ENCODE assay signal across 7 mouse cellular contexts in the genomic region with DNA sequence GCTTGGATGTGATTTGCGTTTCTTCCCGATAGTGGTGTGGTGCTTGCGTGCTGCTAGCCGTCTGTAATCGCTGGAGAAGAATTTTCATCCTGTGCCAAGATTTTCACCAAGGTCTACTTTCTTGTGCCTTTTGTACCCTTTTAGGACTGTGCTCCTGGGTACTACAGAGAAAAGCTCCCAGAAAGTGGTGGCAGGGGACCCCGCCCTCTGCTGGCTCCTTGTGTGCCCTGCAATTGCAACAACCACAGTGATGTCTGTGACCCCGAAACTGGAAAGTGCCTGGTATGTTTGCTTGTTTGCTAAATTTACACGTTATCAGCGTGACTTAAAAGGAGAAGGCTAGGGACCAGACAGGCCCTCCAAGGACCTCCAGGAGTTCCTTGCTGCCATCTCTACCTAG.
DNase-seq lines count a peak whose midpoint lies in the region; ATAC-seq lines count a peak whose summit lies in the region.

No protein-coding gene starts in this region.

- 67% methylated on average over 9 of the region's 9 CpGs for WGBS in intestine, embryonic 14.5 days
- WGBS in intestine, embryonic 15.5 days, result 67% methylated on average over 9 of the region's 9 CpGs
- WGBS in neural tube, embryonic 11.5 days, result 74% methylated on average over 9 of the region's 9 CpGs

- H3K9me3 ChIP-seq in intestine, embryonic 14.5 days (ENCODE audit: control insufficient read depth, low read length), result no peaks in the 10 kb centered on the region
- H3K9me3 ChIP-seq in intestine, embryonic 15.5 days, result no peaks in the 10 kb centered on the region
- no peaks in the 10 kb centered on the region for H3K9me3 ChIP-seq in neural tube, embryonic 11.5 days (ENCODE audit: control insufficient read depth, low read length)

- no peak overlapping the region for H3K4me2 ChIP-seq in intestine, embryonic 14.5 days (ENCODE audit: low read length)
- no peak overlapping the region for H3K4me2 ChIP-seq in intestine, embryonic 15.5 days (replicated peaks)
- no peak overlapping the region for H3K4me2 ChIP-seq in neural tube, embryonic 11.5 days (ENCODE audit: low read depth)

- H3K36me3 ChIP-seq in intestine, embryonic 14.5 days (ENCODE audit: control insufficient read depth, insufficient read depth, low read length), result 0 out of 2 replicates have a peak, but pooled peaks cover 5% of the 10 kb centered on the region
- H3K36me3 ChIP-seq in intestine, embryonic 15.5 days, result no peaks in the 10 kb centered on the region
- H3K36me3 ChIP-seq in neural tube, embryonic 11.5 days (ENCODE audit: control insufficient read depth, insufficient read depth, low read length), result no peaks in the 10 kb centered on the region; the same call in 1 of the 2 replicates

- no peak for ATAC-seq in intestine, embryonic 14.5 days (replicated peaks; ENCODE audit: low FRiP score, low TSS enrichment, low read depth)
- ATAC-seq in intestine, embryonic 15.5 days, result no peak; the same call in 1 of the 2 replicates
- ATAC-seq in neural tube, embryonic 11.5 days (ENCODE audit: insufficient read depth, low FRiP score, low TSS enrichment), result no peak
- no peak for ATAC-seq in megakaryocyte-erythroid progenitor cell, adult 5-6 weeks (replicated peaks; ENCODE audit: low FRiP score, low TSS enrichment, poor library complexity, severe bottlenecking)

- H3K27ac ChIP-seq in intestine, embryonic 14.5 days (ENCODE audit: low read depth), result no peak overlapping the region
- H3K27ac ChIP-seq in intestine, embryonic 15.5 days, result no peak overlapping the region
- H3K27ac ChIP-seq in neural tube, embryonic 11.5 days (ENCODE audit: low read depth, low read length), result no peak overlapping the region

- H3K4me3 ChIP-seq in intestine, embryonic 14.5 days (ENCODE audit: low read depth, low read length), result no peak overlapping the region
- H3K4me3 ChIP-seq in intestine, embryonic 15.5 days (replicated peaks), result no peak overlapping the region
- H3K4me3 ChIP-seq in neural tube, embryonic 11.5 days (ENCODE audit: low read depth, low read length), result no peak overlapping the region

- H3K9ac ChIP-seq in intestine, embryonic 14.5 days (ENCODE audit: low read length), result no peak overlapping the region
- no peak overlapping the region for H3K9ac ChIP-seq in intestine, embryonic 15.5 days
- H3K9ac ChIP-seq in neural tube, embryonic 11.5 days (ENCODE audit: low read length), result no peak overlapping the region

- peak; percentile 60 for DNase-seq in intestine, embryonic 14.5 days (ENCODE audit: low spot score)
- DNase-seq in neural tube, embryonic 11.5 days (ENCODE audit: low spot score), result peak; percentile 26
- no peak for DNase-seq in neural tube, embryonic 10.5 days (ENCODE audit: extremely low spot score, low spot score)
- DNase-seq in brain, adult 2 months (ENCODE audit: low read depth, low spot score), result peak; percentile 5
- peak; percentile 16 for DNase-seq in lung, postnatal 14 days

- H3K4me1 ChIP-seq in intestine, embryonic 14.5 days (replicated peaks; ENCODE audit: control insufficient read depth, insufficient read depth, low read length), result no peaks in the 10 kb centered on the region
- no peaks in the 10 kb centered on the region for H3K4me1 ChIP-seq in intestine, embryonic 15.5 days (replicated peaks)
- peaks cover 4% of the 10 kb centered on the region; the same call in 1 of the 2 replicates for H3K4me1 ChIP-seq in neural tube, embryonic 11.5 days (ENCODE audit: control insufficient read depth, insufficient read depth, low read length)

- H3K27me3 ChIP-seq in intestine, embryonic 14.5 days (replicated peaks; ENCODE audit: control insufficient read depth, insufficient read depth, low read length), result no peaks in the 10 kb centered on the region
- no peaks in the 10 kb centered on the region for H3K27me3 ChIP-seq in intestine, embryonic 15.5 days (replicated peaks)
- no peaks in the 10 kb centered on the region for H3K27me3 ChIP-seq in neural tube, embryonic 11.5 days (ENCODE audit: control insufficient read depth, insufficient read depth, low read length)
